Mouse (Mus musculus) C3H10T1/2 (cell line): Measurements from ENCODE around the gene Tubg2. TPM values are rescaled to one million over a fixed set of nuclear protein-coding genes. Genes with fewer than 3 reads are reported as not detected.

Experiments used
- polyA plus RNA-seq, 2 experiments: library from polyadenylated mRNA; unstranded; fragments of >200 nt; fragmentation: generic; extraction: Trizol; gene quantifications; one replicate each; pipeline ENCODE4 v1.2.1; 2012; ENCODE audit warnings: missing spikeins in 2 of 2

The Tubg2 gene
- polyA plus RNA-seq: under 1 TPM; 0.08 to 0.42 TPM

DNA sequence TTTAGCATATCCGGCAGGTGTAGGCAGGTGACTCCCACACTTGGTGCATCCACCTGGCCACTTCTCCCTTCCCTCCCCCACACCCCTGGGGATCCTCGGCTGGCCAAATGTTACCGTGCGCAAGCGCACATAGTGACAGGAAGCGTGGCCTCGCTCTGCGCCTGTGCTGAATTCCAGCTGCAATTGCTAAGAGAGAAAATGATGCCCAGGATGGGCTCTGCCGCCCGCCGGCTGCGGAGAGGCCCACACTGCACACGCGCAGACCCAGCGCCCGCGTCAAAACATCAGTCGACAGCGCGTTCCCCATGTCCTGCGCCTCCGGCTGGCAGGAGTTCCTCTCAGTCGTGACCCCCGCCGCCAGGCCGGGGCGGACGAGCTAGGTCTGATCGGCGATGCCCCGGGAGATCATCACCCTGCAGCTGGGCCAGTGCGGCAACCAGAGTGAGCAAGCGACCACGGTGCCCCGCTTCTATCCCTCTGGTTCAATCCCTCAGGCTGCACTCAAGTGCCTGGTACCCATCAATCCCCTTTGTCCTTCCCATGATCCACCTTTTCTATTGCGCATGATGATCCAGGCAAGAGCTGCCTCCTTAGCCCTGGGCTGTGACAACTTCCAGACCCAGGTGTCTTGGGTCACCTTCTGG lies at the start of gene Tubg2:
Tubg2 (plus strand) TSS at position 180 of the 644 bp plus-strand sequence.

DNA sequence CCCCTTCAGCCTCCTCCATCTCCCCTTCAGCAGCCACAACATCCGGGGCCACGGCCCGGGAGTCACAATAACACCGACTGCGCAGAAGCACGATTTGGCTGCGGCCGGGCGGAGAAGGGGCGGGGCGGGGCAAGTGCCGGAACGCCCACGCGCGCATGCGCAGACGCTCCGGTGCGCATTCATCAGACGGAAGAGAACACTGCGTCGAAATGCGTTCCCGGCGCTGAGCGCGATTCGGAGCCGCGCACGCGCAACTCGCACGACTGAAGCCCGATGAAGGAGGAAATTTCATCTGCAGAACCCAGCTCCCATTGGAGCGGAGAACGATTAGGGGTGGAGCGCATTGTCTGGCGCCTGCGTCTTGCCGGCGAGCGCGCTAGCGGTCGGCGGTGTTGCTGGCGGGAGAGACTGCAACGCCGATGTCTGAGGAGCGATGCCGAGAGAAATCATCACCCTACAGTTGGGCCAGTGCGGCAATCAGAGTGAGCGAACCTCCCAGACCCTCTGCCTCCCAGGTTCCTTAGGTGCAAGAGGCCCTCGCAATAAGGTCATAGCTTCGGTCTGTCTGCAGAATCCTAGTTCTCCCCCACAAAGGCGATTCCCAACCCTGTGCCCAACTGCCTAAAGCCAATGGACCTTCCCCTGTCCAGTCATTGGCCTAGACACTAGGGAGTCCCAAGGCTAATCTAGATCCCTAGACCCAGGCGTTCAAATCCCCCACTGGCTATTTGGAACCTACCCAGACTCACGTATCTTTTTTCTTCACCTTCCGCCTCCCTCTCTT lies 35.8 kb upstream of the Tubg2 start, which contains the start of the genes Retreg3 and Tubg1:
Retreg3 (minus strand) TSS at position 133 of the 784 bp plus-strand sequence.
Tubg1 (plus strand) TSS at position 178 of the 784 bp plus-strand sequence.

DNA sequence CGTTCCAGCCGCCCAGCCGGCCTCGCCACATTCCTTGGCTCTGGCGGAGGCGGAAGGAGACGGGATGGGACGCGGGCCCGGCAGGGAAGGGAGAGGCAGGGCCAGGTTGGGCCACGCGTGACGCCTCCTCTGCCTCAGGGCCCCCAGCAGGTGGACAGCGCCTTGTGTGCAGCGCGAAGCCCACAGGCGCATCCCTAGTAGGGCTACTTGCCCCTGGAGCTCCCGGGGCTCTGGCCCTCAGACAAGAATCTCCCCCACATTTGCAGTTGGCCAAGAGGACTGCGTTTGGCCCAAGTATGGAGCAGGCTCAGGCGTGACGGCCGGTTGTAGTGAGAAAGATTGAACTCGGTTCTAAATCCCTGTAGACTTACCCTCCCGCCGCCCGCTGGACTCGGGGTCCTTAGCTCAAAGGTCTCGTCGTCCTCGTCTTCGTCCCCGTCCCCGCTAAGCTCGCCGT lies 14.7 kb downstream of the Tubg2 start, which contains the start of gene Cntnap1:
Cntnap1 (plus strand) TSS at position 170 of the 457 bp plus-strand sequence.

DNA sequence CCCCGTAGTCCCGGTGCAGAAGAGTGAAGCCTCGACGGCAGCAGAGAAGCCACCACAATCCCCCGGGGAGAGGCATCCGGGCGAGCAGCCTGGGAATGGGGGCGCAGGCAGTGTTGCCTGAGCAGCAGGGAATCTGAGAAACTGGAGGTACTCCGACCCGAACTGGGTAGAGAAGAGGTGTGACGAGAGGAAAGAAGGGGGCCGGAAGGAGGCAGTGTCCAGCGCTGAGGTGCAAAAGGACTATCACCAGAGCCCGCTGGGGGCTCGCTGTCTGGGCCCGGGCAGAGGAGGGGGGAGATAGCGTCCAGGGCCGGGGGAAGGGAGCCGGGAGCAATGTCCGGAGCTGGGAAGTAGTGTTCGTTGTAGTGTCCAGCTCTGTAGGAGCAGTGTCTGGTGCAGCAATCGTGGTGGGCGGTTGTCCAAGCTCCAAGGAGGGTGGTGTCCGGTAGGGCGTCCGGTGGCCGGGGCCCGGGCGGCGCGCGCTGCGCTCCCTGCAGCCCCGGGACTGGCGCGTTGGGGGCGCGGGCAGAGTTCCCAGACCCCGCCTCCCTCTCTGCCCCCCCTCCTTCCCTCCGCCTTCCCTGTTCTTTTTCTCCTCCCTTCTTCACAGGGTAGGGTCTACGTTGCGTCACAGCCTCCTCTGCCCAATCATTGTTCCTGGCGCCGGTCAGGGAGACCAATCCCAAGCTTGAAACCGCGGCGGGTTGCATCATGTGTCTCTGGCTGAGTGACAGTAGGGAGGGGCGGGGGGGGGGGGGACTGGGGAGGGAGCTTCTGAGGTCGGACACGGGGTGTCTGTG lies 15.3 kb downstream of the Tubg2 start, which contains the start of gene Plekhh3:
Plekhh3 (minus strand) TSS at position 541 of the 800 bp plus-strand sequence.

DNA sequence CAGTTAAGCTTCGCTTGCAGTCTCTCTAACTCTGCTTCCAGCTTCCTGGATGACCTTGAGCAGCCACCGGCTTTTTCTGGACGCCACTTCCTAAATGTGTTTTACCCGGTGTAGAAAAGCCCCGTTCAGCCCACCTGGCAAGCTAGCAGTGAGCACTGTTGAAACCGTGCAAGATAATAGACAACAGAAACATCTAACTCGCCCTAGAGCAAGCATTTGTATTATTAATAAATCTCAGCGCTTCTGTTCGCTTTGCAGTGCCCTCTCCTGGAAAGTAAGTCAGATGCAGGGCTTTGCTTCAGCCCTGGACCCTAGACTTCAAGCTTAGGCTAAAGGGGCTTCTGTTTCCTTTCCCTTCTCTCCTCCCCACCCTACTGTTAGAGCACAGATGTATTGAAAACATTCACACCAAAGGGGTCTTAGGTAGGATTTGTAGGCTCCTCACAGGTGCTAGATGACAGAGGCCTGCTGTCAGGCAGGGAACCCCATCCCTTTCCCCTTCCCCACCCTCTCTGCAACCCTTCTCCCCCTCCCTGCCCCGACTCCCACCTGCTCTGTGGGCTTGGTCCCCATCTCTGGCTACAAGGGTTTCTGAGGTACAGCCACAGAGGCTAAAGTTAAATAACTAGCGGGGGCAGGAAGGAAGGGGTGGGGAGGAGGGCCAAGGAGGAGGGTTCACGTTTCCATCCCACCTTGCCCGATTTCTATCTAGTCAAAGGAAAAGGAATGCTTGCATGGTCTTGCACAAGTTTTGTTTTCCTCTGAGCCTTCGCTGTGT lies 19.3 kb downstream of the Tubg2 start, which contains the start of gene Ccr10:
Ccr10 (minus strand) TSS at position 593 of the 778 bp plus-strand sequence.

Other genes starting within 250 kb of the Tubg2 start
- gene Stat3, start 216.4 kb upstream of the Tubg2 start, polyA plus RNA-seq: 10 to 100 TPM in 1 of 2 experiments, 1 to 10 TPM in 1; 5.2 to 83.6 TPM
- 1,000 to 10,000 TPM in 1 of 2 experiments, 100 to 1,000 TPM in 1; 353 to 1,064 TPM for gene Cavin1, start 185.0 kb upstream of the Tubg2 start, polyA plus RNA-seq
- 10 to 100 TPM; 22.1 to 58.2 TPM for gene Atp6v0a1, start 146.5 kb upstream of the Tubg2 start, polyA plus RNA-seq
- 10 to 100 TPM; 21.6 to 69.1 TPM for gene Naglu, start 85.9 kb upstream of the Tubg2 start, polyA plus RNA-seq
- gene Hsd17b1, start 77.5 kb upstream of the Tubg2 start, polyA plus RNA-seq: under 1 TPM; 0.02 to 0.50 TPM
- 10 to 100 TPM; 24.7 to 42.6 TPM for gene Coasy, start 73.3 kb upstream of the Tubg2 start, polyA plus RNA-seq
- gene Mlx, start 68.6 kb upstream of the Tubg2 start, polyA plus RNA-seq: 10 to 100 TPM; 23.4 to 30.0 TPM
- gene Psmc3ip, start 60.5 kb upstream of the Tubg2 start, polyA plus RNA-seq: 10 to 100 TPM; 10.9 to 17.0 TPM
- 10 to 100 TPM; 18.5 to 57.2 TPM for gene Retreg3, start 36.0 kb upstream of the Tubg2 start, polyA plus RNA-seq
- gene Tubg1, start 36.0 kb upstream of the Tubg2 start, polyA plus RNA-seq: 100 to 1,000 TPM in 1 of 2 experiments, 10 to 100 TPM in 1; 79.8 to 132 TPM
- 1 to 10 TPM in 1 of 2 experiments, under 1 TPM in 1; 0.25 to 4.2 TPM for gene Cntnap1, start 14.6 kb downstream of the Tubg2 start, polyA plus RNA-seq
- gene Plekhh3, start 15.4 kb downstream of the Tubg2 start, polyA plus RNA-seq: 10 to 100 TPM; 19.4 to 50.6 TPM
- 1 to 10 TPM in 1 of 2 experiments, under 1 TPM in 1; 0.15 to 1.9 TPM for gene Ccr10, start 19.5 kb downstream of the Tubg2 start, polyA plus RNA-seq
- 10 to 100 TPM in 1 of 2 experiments, 1 to 10 TPM in 1; 2.5 to 59.5 TPM for gene Ezh1, start 70.6 kb downstream of the Tubg2 start, polyA plus RNA-seq
- gene Ramp2, start 90.1 kb downstream of the Tubg2 start, polyA plus RNA-seq: 10 to 100 TPM in 1 of 2 experiments, under 1 TPM in 1; 0.06 to 11.4 TPM
- gene Vps25, start 97.8 kb downstream of the Tubg2 start, polyA plus RNA-seq: 100 to 1,000 TPM; 160 to 255 TPM
- 10 to 100 TPM in 1 of 2 experiments, under 1 TPM in 1; 0.75 to 15.8 TPM for gene Wnk4, start 104.7 kb downstream of the Tubg2 start, polyA plus RNA-seq
- gene Cntd1, start 123.1 kb downstream of the Tubg2 start, polyA plus RNA-seq: under 1 TPM in 1 of 2 experiments, not detected in 1; 0.31 TPM
- gene Coa3, start 123.2 kb downstream of the Tubg2 start, polyA plus RNA-seq: 100 to 1,000 TPM; 129 to 135 TPM
- 100 to 1,000 TPM in 1 of 2 experiments, 10 to 100 TPM in 1; 26.7 to 146 TPM for gene Becn1, start 146.4 kb downstream of the Tubg2 start, polyA plus RNA-seq
- gene Psme3, start 160.3 kb downstream of the Tubg2 start, polyA plus RNA-seq: 10 to 100 TPM; 40.8 to 46.7 TPM
- gene Aoc2, start 169.2 kb downstream of the Tubg2 start, polyA plus RNA-seq: 1 to 10 TPM in 1 of 2 experiments, under 1 TPM in 1; 0.28 to 2.7 TPM
- gene Aoc3, start 174.7 kb downstream of the Tubg2 start, polyA plus RNA-seq: 10 to 100 TPM in 1 of 2 experiments, under 1 TPM in 1; 0.39 to 37.3 TPM
- gene G6pc, start 211.7 kb downstream of the Tubg2 start, polyA plus RNA-seq: not detected